Mouse (Mus musculus): ENCODE measurements around the gene Lcmt1. TPM values are rescaled to one million over a fixed set of nuclear protein-coding genes. Genes with fewer than 3 reads are reported as not detected.

The Lcmt1 gene
- total RNA-seq, 2 experiments from 2014 or later = 19.3 to 24.8 TPM

DNA sequence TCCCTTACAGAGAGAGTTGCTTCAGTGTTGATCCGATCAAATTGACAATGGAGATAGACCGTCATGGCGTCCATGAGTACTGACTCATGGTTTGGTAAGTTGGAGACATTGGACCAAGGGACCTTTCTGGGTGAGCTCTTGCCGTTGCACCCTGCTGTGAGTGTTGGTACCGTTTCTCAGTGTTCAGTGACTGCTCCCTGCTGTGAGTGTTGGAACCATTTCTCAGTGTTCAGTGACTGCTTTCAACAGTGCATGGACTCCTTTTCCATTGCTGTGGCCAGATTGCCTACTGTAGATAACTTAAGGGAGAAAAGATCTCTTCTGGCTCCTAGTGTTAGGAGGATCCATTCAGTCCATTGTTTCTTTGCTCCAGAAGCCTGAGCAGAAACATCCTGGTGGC is 27.3 kb downstream of the Lcmt1 start:
- DNase-seq = no peak
- intact Hi-C loops (cut with DNase I) = loop anchor here (5.0 kb wide), 1 partner anchor 190 kb away; no protein-coding TSS in a partner anchor

DNA sequence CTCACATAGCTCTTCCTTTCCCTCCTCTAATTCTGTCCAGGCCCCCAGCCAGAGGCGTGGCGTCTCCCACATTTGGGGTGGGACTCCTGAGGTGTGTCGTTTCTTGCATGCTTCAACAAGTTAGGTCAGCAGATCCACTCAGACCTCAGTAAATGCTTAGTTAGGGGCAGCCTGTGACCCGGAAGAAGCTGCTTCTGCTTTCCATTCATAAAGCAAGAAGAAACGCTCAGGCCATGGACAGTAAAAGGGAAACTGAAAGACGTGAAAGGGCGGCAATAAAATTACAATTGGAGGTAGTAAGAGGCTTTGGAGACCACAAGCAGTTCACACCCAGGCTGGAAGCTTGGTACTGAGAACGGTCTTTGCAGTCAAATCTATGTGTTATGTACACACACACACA is 27.8 kb downstream of the Lcmt1 start:
- no peak for DNase-seq
- intact Hi-C loops (cut with DNase I) = loop anchor here (5.0 kb wide), 1 partner anchor 190 kb away; no protein-coding TSS in a partner anchor

DNA sequence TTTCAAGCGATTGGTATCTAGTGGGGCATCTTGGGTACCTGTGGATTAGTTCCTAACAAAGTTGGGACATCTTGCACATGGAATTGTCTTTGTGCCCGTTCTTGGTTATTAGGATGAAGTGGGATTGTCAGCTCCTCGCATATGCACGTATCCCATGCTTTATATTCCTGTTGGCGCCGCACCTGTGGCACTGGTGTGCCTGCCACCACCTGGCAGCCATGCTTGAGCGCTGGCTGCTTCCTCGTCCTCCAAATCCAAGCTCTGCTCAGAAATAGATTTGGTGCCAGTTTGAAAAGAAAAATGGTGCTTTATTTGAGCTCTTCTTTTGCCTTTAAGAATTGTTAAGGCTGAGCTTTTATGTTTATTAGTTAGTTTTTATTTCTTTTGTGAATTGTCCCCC is 28.3 kb downstream of the Lcmt1 start:
- intact Hi-C loops (cut with DNase I) = loop anchor here (5.0 kb wide), 1 partner anchor 191 kb away; no protein-coding TSS in a partner anchor
- no peak for DNase-seq

DNA sequence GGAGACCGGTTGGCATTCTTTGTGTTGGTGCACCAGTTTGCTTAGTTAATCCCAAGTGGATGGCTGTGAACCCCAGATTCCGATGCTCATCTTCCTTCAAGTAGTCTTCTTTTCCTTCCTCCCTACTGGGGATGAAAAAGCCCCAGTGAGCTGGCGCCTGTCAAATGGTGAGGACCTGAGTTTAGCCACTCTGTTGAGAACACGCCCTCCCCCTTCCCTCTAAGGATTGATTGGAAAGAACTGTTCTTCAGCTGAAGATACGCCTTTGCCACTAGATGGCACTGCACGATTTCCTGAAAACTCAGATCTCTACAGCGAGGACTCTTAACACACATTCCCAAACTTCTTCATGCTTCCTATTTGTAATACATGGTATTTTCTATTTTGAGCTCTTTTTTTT is 29.2 kb downstream of the Lcmt1 start:
- intact Hi-C loops (cut with DNase I) = loop anchor here (1.0 to 5.0 kb wide), 2 partner anchors 66 to 192 kb away; no protein-coding TSS in a partner anchor
- DNase-seq = peak; percentile 41 to 61

DNA sequence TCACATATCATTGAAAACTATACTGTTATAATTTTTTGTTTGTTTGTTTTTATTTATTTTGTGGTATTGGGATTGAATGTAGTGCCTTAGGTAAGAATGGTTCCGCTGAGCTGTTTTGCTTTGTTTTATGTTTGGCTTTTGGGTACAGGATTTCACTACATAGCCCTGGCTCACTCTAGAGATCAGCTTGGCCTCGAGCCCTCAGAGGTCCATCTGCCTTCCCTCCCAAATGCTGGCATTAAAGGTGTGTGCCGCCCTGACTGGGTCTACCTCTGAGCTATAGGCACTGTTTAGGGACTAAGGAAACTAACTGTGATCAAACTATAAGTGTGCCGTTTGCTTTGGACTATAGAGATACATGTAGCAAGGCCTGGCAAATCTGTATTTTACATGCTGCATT is 29.7 kb downstream of the Lcmt1 start:
- intact Hi-C loops (cut with DNase I) = loop anchor here (1.0 to 5.0 kb wide), 2 partner anchors 66 to 192 kb away; no protein-coding TSS in a partner anchor
- DNase-seq = no peak

DNA sequence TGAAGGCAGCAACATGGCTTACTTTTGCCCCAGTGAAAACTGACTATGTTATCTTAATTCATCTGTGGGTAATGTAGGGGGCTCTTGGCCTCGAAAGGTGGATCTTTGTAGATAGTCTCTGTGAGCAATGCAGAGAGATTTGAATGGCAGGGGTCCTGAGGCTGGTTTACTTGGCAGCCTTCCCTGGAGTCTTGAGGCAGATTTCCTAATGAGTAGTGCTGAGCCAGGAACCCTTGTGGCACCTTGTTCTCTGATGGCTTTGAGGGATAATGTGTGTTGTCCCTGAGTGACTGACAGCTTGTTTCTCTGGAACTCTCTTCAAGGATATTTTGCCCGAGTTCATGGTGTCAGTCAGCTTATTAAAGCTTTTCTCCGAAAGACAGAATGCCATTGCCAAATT is 31.5 kb downstream of the Lcmt1 start:
- intact Hi-C loops (cut with DNase I) = no loop called here
- DNase-seq = no peak

DNA sequence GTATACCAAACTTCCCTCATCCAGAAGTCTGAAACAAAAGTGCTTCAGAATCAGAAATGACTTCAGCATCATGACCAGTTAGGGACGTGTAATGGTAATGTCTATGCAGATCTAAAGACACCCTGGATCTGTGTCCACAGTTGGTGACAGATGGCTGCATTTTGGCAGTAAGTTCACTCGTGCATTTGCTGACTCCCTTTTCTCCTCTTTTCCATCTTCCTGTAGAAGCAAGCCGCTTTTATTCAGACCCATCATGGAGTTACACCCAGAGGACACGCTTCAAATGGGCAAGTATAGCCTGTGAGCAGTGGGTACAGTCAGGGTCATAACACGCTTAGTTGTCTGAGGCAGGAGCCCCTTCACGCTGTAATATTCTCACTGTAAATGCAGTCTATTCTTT is 34.6 kb downstream of the Lcmt1 start:
- DNase-seq = no peak
- intact Hi-C loops (cut with DNase I) = no loop called here

DNA sequence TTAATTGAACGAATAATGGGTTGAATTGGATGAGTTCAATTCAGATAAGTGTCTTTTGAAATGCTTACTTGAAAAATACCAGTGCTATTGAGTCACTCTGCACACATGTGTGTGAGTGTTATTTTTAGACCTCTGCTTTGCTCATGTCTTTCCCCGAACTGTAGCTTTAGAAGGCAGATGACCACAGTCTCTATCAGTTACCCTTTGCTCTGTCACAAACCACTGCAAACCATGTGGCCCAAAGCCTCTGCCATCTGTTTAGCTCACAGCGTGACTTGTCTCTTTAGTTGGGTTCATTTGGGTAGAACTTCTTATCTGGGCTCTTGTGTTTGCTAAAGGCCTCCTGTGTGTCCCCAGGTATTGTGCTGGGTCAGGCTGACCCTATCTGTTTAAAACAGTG is 36.0 kb downstream of the Lcmt1 start:
- DNase-seq = no peak
- intact Hi-C loops (cut with DNase I) = no loop called here

DNA sequence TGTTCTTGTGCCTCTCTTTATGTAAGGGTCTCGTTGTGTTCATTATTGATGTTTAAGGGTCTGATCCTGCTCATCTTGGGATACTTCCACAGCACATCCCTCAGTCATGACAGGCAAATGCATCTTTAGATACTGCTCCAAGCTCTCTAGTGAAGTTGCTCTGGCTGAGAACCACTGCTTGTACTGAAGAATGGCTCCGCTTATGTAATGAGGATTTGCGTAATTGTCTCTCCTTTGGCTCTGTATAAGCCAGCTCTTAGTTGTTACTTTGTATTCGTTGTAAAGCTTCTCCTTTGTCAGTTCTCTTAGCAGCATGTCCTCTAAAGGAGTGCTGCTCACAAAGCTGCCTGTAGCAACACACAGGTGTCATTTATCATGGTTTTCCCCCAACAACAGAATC is 37.4 kb downstream of the Lcmt1 start:
- intact Hi-C loops (cut with DNase I) = no loop called here
- no peak for DNase-seq

DNA sequence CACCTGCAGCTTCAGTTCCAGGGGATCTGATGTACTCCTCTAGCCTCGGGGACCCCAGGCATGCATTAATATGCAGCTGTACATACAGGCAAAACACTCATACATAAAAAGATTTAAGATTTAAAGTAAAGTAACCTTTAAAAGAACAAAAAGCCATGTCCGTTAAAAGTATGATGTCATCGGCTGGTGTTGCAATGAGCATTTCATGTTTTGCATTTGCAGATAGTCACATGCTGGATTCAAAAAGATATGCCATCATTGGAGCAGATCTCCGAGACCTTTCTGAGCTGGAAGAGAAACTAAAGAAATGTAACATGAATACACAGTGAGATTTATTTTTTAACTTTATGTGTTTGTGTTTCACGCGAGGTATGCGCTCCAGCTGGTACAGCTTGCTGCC is 40.9 kb downstream of the Lcmt1 start:
- DNase-seq = no peak
- intact Hi-C loops (cut with DNase I) = no loop called here

DNA sequence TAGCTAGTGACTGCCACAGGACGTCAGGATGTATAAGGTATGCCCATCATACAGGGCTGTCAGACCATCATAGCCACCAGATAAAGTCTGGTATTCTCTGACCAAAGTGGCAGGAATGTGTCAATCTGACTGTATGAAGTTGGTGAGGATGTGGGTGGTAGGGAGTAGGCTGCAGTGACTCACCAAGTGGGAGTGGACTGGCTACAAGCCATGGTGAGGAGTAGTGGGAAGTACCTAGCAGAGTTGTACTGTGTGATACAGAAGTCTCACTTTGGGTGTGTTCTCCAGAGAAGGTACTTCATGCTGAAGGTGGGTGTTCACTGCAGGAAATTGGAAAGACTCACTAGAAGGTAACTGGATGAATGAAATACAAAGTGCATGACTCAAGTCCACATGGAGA is 41.5 kb downstream of the Lcmt1 start:
- peak in 1 of 2 experiments; percentile 22 for DNase-seq

DNA sequence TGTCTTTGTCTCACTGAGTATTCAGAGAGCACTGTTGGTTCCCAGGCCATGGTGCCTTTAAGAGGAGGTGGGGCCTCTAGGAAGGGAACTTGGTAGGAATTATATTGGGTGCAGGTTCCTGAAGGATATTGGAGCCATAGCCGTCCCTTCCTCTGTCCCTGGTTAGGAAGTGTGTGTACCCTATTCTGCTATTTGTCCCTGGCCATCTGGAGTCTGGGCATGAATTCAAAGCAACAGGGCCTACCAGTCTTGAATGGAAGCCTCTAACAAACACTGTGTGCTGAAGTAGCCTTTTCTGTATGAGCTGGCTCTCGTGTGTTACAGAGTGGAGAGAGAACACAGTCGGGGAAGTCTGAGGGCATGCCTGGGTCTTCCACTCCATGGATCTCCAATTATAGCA is 42.6 kb downstream of the Lcmt1 start:
- DNase-seq = no peak
- intact Hi-C loops (cut with DNase I) = no loop called here

More for the DNA sequence above, 41.5 kb downstream of the Lcmt1 start:
- intact Hi-C loops (cut with DNase I) = no loop called here

DNA sequence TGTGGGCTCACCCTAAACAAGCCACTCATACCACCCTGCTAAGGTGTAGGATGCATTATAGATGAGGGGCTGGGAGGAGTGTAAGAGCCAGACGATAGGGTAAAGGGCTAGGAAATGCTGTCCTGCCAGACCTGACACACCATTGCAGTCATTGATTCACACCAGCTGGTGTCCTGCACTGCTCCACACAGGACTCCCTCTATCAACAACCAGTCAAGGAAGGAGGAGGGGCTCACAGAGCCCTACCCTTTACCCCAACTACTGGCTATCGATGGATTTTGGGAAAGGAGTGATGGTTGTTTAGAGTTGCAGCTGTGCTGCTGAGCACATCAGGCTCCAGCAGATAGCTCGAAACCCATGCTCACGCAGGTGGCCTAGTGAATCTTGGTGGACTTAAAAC is 47.2 kb downstream of the Lcmt1 start:
- no peak for DNase-seq
- intact Hi-C loops (cut with DNase I) = no loop called here

DNA sequence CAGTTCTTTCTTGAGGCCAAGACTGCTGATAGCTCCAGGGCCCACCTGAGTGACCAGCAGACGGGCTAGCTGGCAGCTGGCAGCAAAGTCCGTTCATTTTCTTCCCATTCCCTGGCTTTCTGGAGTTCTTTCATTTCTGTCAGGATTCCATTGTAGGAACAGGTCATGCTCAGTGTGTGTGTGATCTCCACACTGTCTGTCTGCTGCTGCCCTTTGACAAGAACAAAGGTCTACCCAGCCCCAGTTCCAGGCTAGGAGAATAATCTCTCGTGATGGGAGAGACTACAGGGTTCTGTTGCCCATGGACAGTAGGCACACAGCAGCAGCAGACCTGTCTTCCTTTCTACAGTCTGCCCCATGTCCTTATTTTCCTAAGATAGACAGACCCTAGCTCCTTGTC is 48.1 kb downstream of the Lcmt1 start:
- intact Hi-C loops (cut with DNase I) = no loop called here

DNA sequence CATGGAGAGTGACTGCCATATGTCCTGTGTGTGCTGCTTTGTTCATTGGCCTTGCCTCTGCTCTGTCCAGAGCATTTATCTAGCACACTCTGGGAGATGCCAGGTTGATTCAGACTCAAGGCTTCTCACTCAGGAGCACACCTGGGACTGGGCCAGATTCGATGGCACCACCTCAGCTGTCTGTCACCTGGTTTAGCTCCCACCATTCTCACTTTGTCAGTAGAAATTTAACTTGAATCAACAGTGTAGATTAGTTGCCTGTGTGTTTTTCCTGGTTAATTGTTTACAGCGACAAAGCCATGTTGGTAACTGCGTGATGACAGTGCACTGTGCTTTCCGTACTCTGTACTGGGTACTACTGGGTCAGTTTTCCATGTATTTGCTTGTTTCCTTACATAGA is 50.4 kb downstream of the Lcmt1 start:
- intact Hi-C loops (cut with DNase I) = no loop called here
- DNase-seq = no peak

More for the DNA sequence above, 48.1 kb downstream of the Lcmt1 start:
- no peak for DNase-seq

DNA sequence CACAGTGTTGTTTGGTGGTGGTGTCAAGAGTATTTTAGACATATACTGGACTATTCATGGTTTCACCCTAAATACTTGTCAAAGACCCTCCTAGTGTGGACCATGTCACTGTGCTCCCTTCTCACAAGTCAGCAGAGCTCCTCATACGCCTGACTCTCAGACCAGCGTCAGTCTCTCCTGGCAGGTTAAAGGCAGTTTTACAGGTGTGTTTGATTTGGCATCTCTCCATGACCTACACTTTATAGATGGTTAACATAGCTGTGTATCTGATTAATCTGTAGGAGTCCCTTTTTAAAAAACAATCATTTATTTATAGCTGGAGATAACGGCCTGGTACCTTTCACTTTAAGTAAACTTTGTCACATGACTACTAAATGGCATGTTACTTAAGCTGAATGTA is 52.4 kb downstream of the Lcmt1 start:
- DNase-seq = no peak
- intact Hi-C loops (cut with DNase I) = no loop called here

DNA sequence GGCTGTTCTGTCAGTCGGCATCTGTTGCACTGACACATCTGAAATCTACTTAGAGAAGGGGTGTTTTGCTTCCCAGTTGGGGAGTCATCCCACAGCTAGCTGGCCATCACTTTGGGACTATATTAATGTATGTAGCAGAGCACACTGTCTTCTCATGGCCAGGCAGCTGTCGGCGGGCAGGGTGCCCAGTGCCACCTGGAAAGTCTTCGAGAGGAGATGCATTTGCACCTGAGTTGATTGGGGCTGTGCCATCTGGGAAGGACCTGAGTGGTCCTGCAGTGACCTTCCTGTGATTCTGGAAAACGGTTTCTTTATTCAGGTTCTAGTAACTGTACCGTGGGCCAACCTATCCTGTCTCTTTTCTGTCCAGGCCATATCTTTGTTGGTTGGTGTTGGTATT is 54.7 kb downstream of the Lcmt1 start:
- no peak for DNase-seq
- intact Hi-C loops (cut with DNase I) = no loop called here

DNA sequence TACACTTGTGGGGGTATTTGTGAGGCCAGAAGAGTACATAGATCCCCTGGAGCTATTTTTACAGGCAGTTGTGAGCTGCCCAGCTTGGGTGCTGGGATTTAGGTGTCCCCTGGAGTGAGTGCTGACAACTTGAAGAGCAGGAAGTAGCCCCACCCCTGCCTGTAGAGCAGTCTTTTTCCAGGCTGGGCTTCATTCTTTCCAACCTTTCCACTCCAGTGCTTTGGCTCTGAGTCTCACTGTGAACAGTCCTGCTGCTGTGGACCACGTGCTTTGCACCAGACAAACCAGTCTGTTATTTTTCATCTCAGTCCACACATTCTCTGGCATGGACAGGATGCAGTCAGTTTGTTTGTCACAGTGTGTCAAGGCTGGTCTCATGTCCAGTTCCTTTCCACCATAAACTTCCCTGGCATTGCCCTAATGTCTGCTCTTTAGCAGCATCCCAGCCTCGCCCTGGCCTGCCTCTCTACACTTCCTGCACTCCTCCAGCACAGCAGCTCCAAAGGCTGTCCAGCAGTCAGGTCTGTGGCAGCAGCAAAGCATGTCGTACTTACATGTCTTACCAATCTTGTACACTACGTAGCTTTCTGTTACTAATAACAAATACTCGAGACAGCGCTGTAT is 55.7 kb downstream of the Lcmt1 start:
- no peak for DNase-seq
- intact Hi-C loops (cut with DNase I) = no loop called here

DNA sequence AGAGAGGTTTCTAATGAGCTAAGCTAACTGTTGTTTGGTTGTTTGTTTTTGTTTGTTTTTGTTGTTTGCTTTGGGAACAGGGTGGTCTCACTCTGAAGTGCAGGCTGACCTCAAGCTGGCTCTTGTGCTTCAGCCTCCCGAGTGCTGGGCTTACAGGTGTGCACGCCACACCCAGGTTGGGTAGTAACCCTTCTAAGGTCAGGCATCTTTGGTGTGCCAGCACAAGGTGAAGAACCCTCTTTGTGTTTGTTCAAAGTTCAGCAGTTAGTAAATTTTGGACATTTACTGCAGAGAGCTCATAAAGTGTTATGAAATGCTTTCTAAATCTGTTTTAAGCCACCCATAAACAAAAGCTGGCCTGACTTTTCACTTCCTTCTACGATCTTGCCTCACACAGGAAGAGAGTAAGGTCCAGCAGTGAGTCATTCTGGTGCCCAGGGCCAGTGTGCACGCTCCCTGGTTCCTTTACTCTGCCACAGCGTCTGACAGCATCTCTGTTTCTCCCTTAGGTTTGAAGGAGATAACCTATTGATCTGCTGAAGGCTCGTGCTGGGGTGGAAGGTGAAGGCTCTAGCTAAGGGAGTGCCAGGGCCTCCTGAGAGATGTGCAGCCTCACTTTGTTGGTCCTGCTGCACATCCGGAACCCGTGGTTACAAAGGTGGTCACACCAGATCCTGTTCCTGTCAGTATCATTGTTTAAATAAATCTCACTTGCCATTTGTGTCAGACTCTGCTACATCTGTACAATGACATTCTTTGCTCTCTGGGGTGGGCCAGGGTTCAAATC is 60.2 kb downstream of the Lcmt1 start:
- intact Hi-C loops (cut with DNase I) = no loop called here
- DNase-seq = no peak

DNA sequence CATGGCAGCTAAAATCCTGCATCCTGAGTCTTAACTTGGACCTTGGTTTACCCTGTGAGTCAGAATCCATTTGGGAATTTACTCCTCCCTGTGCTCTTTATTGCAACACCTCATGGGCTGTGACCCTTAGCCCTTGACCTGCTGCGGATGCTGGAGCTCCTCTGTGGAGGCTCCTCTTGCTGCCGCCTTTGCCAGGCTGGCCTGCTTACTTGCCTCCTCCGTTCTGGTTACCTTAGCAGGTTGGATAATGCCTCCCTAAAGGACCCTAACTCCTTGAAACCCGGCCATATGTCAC is 60.8 kb downstream of the Lcmt1 start:
- intact Hi-C loops (cut with DNase I) = no loop called here
- no peak for DNase-seq

DNA sequence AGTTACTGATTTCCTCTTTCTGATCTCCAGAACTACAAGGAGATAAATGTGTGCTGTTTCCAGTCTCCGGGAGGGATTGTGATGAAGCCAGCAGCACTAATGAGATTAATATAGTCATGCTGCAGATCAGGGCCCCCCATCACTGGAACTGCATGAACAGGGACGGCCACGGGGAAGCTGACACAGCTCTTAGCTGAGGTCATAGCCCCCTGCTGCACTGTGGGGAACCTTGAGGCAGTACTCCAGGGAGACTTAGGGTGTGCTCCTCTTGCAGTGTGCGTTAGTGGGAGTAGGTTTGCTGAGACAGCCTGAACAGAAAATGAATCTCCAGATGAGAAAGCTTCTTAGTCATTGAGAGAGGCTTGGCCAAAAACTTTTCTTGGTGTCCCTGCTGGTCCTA is 61.6 kb downstream of the Lcmt1 start:
- intact Hi-C loops (cut with DNase I) = no loop called here

DNA sequence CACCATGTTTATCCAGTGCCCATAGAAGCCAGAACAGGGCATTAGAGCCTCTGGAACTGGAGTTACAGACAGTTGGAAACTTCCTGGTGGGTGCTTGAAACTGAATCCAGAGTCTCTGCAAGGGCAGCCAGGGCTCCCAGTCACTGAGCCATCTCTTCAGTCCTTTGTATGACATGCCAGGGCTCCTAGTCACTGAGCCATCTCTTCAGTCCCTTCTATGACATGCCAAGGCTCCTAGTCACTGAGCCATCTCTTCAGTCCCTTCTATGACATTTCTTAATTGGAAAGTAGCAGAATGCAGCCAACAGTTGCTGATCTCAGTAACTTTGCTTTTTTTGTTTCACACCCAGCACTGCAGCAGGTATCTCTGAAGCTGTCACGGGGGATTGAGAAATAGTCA is 72.5 kb downstream of the Lcmt1 start:
- DNase-seq = no peak
- intact Hi-C loops (cut with DNase I) = no loop called here

More for the DNA sequence above, 61.6 kb downstream of the Lcmt1 start:
- DNase-seq = no peak

Data from heart, postnatal 36 days (tissue).